Mouse (Mus musculus): ENCODE data around the gene Btbd8. TPM values are rescaled to one million over a fixed set of nuclear protein-coding genes. Genes with fewer than 3 reads are reported as not detected.

Btbd8 gene
- polyA plus RNA-seq, 1 experiment: 54.1 TPM

GRCm38 (mm10) chr5:107448784-107449183 is 11.0 kb downstream of the Btbd8 start:
- DNase-seq (ENCODE audit: extremely low spot score in 1 of 2, low spot score in 1 of 2): peak; percentile 41 to 52

GRCm38 (mm10) chr5:107449620-107450019 is 11.8 kb downstream of the Btbd8 start:
- DNase-seq (ENCODE audit: extremely low spot score in 1 of 2, low spot score in 1 of 2): no peak

- DNase-seq (ENCODE audit: extremely low spot score in 1 of 2, low spot score in 1 of 2): peak; percentile 29 to 60
Measured at GRCm38 (mm10) chr5:107450299-107450698, 12.5 kb downstream of the Btbd8 start.

GRCm38 (mm10) chr5:107462147-107463076 is 24.6 kb downstream of the Btbd8 start:
- DNase-seq (ENCODE audit: extremely low spot score in 1 of 2, low spot score in 1 of 2): no peak

- peak in 1 of 2 experiments; percentile 36 for DNase-seq (ENCODE audit: extremely low spot score in 1 of 2, low spot score in 1 of 2)
Measured at GRCm38 (mm10) chr5:107466501-107466900, 28.7 kb downstream of the Btbd8 start.

- no peak for DNase-seq (ENCODE audit: extremely low spot score in 1 of 2, low spot score in 1 of 2)
Measured at GRCm38 (mm10) chr5:107467098-107467497, 29.3 kb downstream of the Btbd8 start.

- no peak for DNase-seq (ENCODE audit: extremely low spot score in 1 of 2, low spot score in 1 of 2)
Measured at GRCm38 (mm10) chr5:107470600-107471329, 33.0 kb downstream of the Btbd8 start.

- no peak for DNase-seq (ENCODE audit: extremely low spot score in 1 of 2, low spot score in 1 of 2)
Measured at GRCm38 (mm10) chr5:107480194-107480593, 42.4 kb downstream of the Btbd8 start.

GRCm38 (mm10) chr5:107488996-107489395 is 51.2 kb downstream of the Btbd8 start:
- DNase-seq (ENCODE audit: extremely low spot score in 1 of 2, low spot score in 1 of 2): no peak

GRCm38 (mm10) chr5:107491036-107491435 is 53.2 kb downstream of the Btbd8 start:
- DNase-seq (ENCODE audit: extremely low spot score in 1 of 2, low spot score in 1 of 2): no peak

- no peak for DNase-seq (ENCODE audit: extremely low spot score in 1 of 2, low spot score in 1 of 2)
Measured at GRCm38 (mm10) chr5:107492471-107492870, 54.7 kb downstream of the Btbd8 start.

GRCm38 (mm10) chr5:107494759-107495158 is 57.0 kb downstream of the Btbd8 start:
- DNase-seq (ENCODE audit: extremely low spot score in 1 of 2, low spot score in 1 of 2): no peak

GRCm38 (mm10) chr5:107496047-107496446 is 58.2 kb downstream of the Btbd8 start:
- DNase-seq (ENCODE audit: extremely low spot score in 1 of 2, low spot score in 1 of 2): no peak

GRCm38 (mm10) chr5:107497519-107498501 is 60.0 kb downstream of the Btbd8 start:
- DNase-seq (ENCODE audit: extremely low spot score in 1 of 2, low spot score in 1 of 2): peak; percentile 81 to 86

- DNase-seq (ENCODE audit: extremely low spot score in 1 of 2, low spot score in 1 of 2): no peak
Measured at GRCm38 (mm10) chr5:107498806-107499310, 61.1 kb downstream of the Btbd8 start.

GRCm38 (mm10) chr5:107499891-107500535 is 62.2 kb downstream of the Btbd8 start:
- no peak for DNase-seq (ENCODE audit: extremely low spot score in 1 of 2, low spot score in 1 of 2)

GRCm38 (mm10) chr5:107500741-107501140 is 62.9 kb downstream of the Btbd8 start:
- no peak for DNase-seq (ENCODE audit: extremely low spot score in 1 of 2, low spot score in 1 of 2)

- no peak for DNase-seq (ENCODE audit: extremely low spot score in 1 of 2, low spot score in 1 of 2)
Measured at GRCm38 (mm10) chr5:107507321-107507720, 69.5 kb downstream of the Btbd8 start, which contains the start of gene Gm42669. Gene Gm42669, plus strand, starts transcription at chr5:107507621.

GRCm38 (mm10) chr5:107510503-107510902 is 72.7 kb downstream of the Btbd8 start:
- DNase-seq (ENCODE audit: extremely low spot score in 1 of 2, low spot score in 1 of 2): no peak

- no peak for DNase-seq (ENCODE audit: extremely low spot score in 1 of 2, low spot score in 1 of 2)
Measured at GRCm38 (mm10) chr5:107511326-107511725, 73.5 kb downstream of the Btbd8 start.
